Mouse (Mus musculus) stomach, postnatal 0 days (tissue): ENCODE results near the gene Scn1b.

Source experiments
- CTCF ChIP-seq: IDR thresholded peaks from 2 replicates; pipeline ENCODE4 v1.5.1; 2016; ENCODE audit warnings: antibody characterized with exemption, low read depth, mild to moderate bottlenecking, moderate library complexity
- EP300 ChIP-seq: optimal IDR thresholded peaks from 2 replicates; pipeline ENCODE3; 2016; ENCODE audit warnings: antibody characterized with exemption

- TF ChIP-seq CTCF (peak; percentile 89), EP300 (no peak)
Observed at GRCm38 (mm10) chr7:31130841-31131240, 4.0 kb upstream of the Scn1b start.
